Mouse (Mus musculus): ENCODE measurements around the gene Kif5c. TPM values are rescaled to one million over a fixed set of nuclear protein-coding genes. Genes with fewer than 3 reads are reported as not detected.

Gene Kif5c
- polyA plus RNA-seq, 1 experiment from 2014 or later, result 1.1 TPM

- H3K4me3 ChIP-seq (ENCODE audit: control insufficient read depth in 1 of 2, insufficient read depth in 1 of 2, low read depth in 1 of 2, low read length in 2 of 2), result no peak overlapping the region
- no peak overlapping the region for H3K9ac ChIP-seq (ENCODE audit: low read length)
- no peak overlapping the region for H3K27ac ChIP-seq (replicated peaks in 1 of 2; ENCODE audit: control insufficient read depth in 1 of 2, insufficient read depth in 1 of 2, low read depth in 2 of 2, low read length in 2 of 2)
- H3K9me3 ChIP-seq (ENCODE audit: control insufficient read depth, low read length), result no peaks in the 10 kb centered on the region
- ATAC-seq (ENCODE audit: insufficient number of reproducible peaks, insufficient read depth, low FRiP score, low read depth), result no peak
- WGBS, result 80% methylated on average over 4 of the region's 4 CpGs
- H3K36me3 ChIP-seq (ENCODE audit: control insufficient read depth, insufficient read depth, low read length), result no peaks in the 10 kb centered on the region
- no peaks in the 10 kb centered on the region for H3K27me3 ChIP-seq (ENCODE audit: control insufficient read depth, insufficient read depth, low read length)
- H3K4me1 ChIP-seq (ENCODE audit: control insufficient read depth in 2 of 2, insufficient read depth in 2 of 2, low read length in 2 of 2), result no peaks in the 10 kb centered on the region
- H3K4me2 ChIP-seq (ENCODE audit: low read length), result no peak overlapping the region
Measured at GRCm38 (mm10) chr2:49602791-49603349, 16.2 kb upstream of the Kif5c start.

- WGBS, result 79% methylated on average over 5 of the region's 5 CpGs
- Histone ChIP-seq H3K36me3 (ENCODE audit: control insufficient read depth, insufficient read depth, low read length) (no peaks in the 10 kb centered on the region), H3K9me3 (ENCODE audit: control insufficient read depth, low read length) (no peaks in the 10 kb centered on the region), H3K4me3 (ENCODE audit: control insufficient read depth in 1 of 2, insufficient read depth in 1 of 2, low read depth in 1 of 2, low read length in 2 of 2) (no peak overlapping the region), H3K4me2 (ENCODE audit: low read length) (no peak overlapping the region), H3K9ac (ENCODE audit: low read length) (no peak overlapping the region), H3K27me3 (ENCODE audit: control insufficient read depth, insufficient read depth, low read length) (no peaks in the 10 kb centered on the region), H3K4me1 (ENCODE audit: control insufficient read depth in 2 of 2, insufficient read depth in 2 of 2, low read length in 2 of 2) (no peaks in the 10 kb centered on the region), H3K27ac (replicated peaks in 1 of 2; ENCODE audit: control insufficient read depth in 1 of 2, insufficient read depth in 1 of 2, low read depth in 2 of 2, low read length in 2 of 2) (no peak overlapping the region)
- no peak for ATAC-seq (ENCODE audit: insufficient number of reproducible peaks, insufficient read depth, low FRiP score, low read depth)
Measured at GRCm38 (mm10) chr2:49609611-49610010, 9.5 kb upstream of the Kif5c start.

GRCm38 (mm10) chr2:49616765-49617164 is 2.3 kb upstream of the Kif5c start:
- Histone ChIP-seq H3K27ac (replicated peaks in 1 of 2; ENCODE audit: control insufficient read depth in 1 of 2, insufficient read depth in 1 of 2, low read depth in 2 of 2, low read length in 2 of 2) (no peak overlapping the region), H3K4me1 (ENCODE audit: control insufficient read depth in 2 of 2, insufficient read depth in 2 of 2, low read length in 2 of 2) (peaks cover 0 to 8% of the 10 kb centered on the region in 2 experiments; a peak in 2 of 4 replicates), H3K27me3 (ENCODE audit: control insufficient read depth, insufficient read depth, low read length) (peaks cover 25% of the 10 kb centered on the region), H3K4me2 (ENCODE audit: low read length) (no peak overlapping the region), H3K9ac (ENCODE audit: low read length) (no peak overlapping the region), H3K36me3 (ENCODE audit: control insufficient read depth, insufficient read depth, low read length) (no peaks in the 10 kb centered on the region), H3K4me3 (ENCODE audit: control insufficient read depth in 1 of 2, insufficient read depth in 1 of 2, low read depth in 1 of 2, low read length in 2 of 2) (no peak overlapping the region), H3K9me3 (ENCODE audit: control insufficient read depth, low read length) (no peaks in the 10 kb centered on the region)
- WGBS, result 76% methylated on average over 3 of the region's 3 CpGs
- ATAC-seq (ENCODE audit: insufficient number of reproducible peaks, insufficient read depth, low FRiP score, low read depth), result no peak

GRCm38 (mm10) chr2:49619719-49620522 is 823 bp downstream of the Kif5c start:
- WGBS, result 2% methylated on average over 33 of the region's 33 CpGs
- Histone ChIP-seq H3K4me1 (ENCODE audit: control insufficient read depth in 2 of 2, insufficient read depth in 2 of 2, low read length in 2 of 2) (peaks cover 0 to 8% of the 10 kb centered on the region in 2 experiments; a peak in 2 of 4 replicates), H3K4me3 (ENCODE audit: control insufficient read depth in 1 of 2, insufficient read depth in 1 of 2, low read depth in 1 of 2, low read length in 2 of 2) (peak overlapping the region; percentile 62 to 65), H3K27ac (replicated peaks in 1 of 2; ENCODE audit: control insufficient read depth in 1 of 2, insufficient read depth in 1 of 2, low read depth in 2 of 2, low read length in 2 of 2) (no peak overlapping the region), H3K4me2 (ENCODE audit: low read length) (peak overlapping the region; percentile 98), H3K27me3 (ENCODE audit: control insufficient read depth, insufficient read depth, low read length) (peaks cover 30% of the 10 kb centered on the region), H3K9me3 (ENCODE audit: control insufficient read depth, low read length) (no peaks in the 10 kb centered on the region), H3K9ac (ENCODE audit: low read length) (peak overlapping the region; percentile 47; the same call in 1 of the 2 replicates), H3K36me3 (ENCODE audit: control insufficient read depth, insufficient read depth, low read length) (no peaks in the 10 kb centered on the region)
- ATAC-seq (ENCODE audit: insufficient number of reproducible peaks, insufficient read depth, low FRiP score, low read depth), result 0 out of 2 replicates have a peak, but pooled peaks have one; percentile 23

GRCm38 (mm10) chr2:49620626-49621117 is 1.6 kb downstream of the Kif5c start:
- peaks cover 30% of the 10 kb centered on the region for H3K27me3 ChIP-seq (ENCODE audit: control insufficient read depth, insufficient read depth, low read length)
- peak overlapping the region; percentile 98 for H3K4me2 ChIP-seq (ENCODE audit: low read length)
- H3K9ac ChIP-seq (ENCODE audit: low read length), result no peak overlapping the region
- no peaks in the 10 kb centered on the region for H3K9me3 ChIP-seq (ENCODE audit: control insufficient read depth, low read length)
- no peaks in the 10 kb centered on the region for H3K36me3 ChIP-seq (ENCODE audit: control insufficient read depth, insufficient read depth, low read length)
- no peak overlapping the region for H3K27ac ChIP-seq (replicated peaks in 1 of 2; ENCODE audit: control insufficient read depth in 1 of 2, insufficient read depth in 1 of 2, low read depth in 2 of 2, low read length in 2 of 2)
- no peak for ATAC-seq (ENCODE audit: insufficient number of reproducible peaks, insufficient read depth, low FRiP score, low read depth)
- H3K4me3 ChIP-seq (ENCODE audit: control insufficient read depth in 1 of 2, insufficient read depth in 1 of 2, low read depth in 1 of 2, low read length in 2 of 2), result peak overlapping the region in 1 of 2 experiments; percentile 62; a peak in 1 of 4 replicates
- 17% methylated on average over 14 of the region's 14 CpGs for WGBS
- peaks cover 0 to 8% of the 10 kb centered on the region in 2 experiments; a peak in 2 of 4 replicates for H3K4me1 ChIP-seq (ENCODE audit: control insufficient read depth in 2 of 2, insufficient read depth in 2 of 2, low read length in 2 of 2)

GRCm38 (mm10) chr2:49621234-49621633 is 2.1 kb downstream of the Kif5c start:
- no peak for ATAC-seq (ENCODE audit: insufficient number of reproducible peaks, insufficient read depth, low FRiP score, low read depth)

GRCm38 (mm10) chr2:49625581-49625980 is 6.5 kb downstream of the Kif5c start:
- Histone ChIP-seq H3K4me2 (ENCODE audit: low read length) (no peak overlapping the region), H3K27me3 (ENCODE audit: control insufficient read depth, insufficient read depth, low read length) (peaks cover 11% of the 10 kb centered on the region), H3K36me3 (ENCODE audit: control insufficient read depth, insufficient read depth, low read length) (no peaks in the 10 kb centered on the region), H3K4me3 (ENCODE audit: control insufficient read depth in 1 of 2, insufficient read depth in 1 of 2, low read depth in 1 of 2, low read length in 2 of 2) (no peak overlapping the region), H3K27ac (replicated peaks in 1 of 2; ENCODE audit: control insufficient read depth in 1 of 2, insufficient read depth in 1 of 2, low read depth in 2 of 2, low read length in 2 of 2) (no peak overlapping the region), H3K4me1 (ENCODE audit: control insufficient read depth in 2 of 2, insufficient read depth in 2 of 2, low read length in 2 of 2) (no peaks in the 10 kb centered on the region), H3K9me3 (ENCODE audit: control insufficient read depth, low read length) (no peaks in the 10 kb centered on the region), H3K9ac (ENCODE audit: low read length) (no peak overlapping the region)
- ATAC-seq (ENCODE audit: insufficient number of reproducible peaks, insufficient read depth, low FRiP score, low read depth), result no peak
- 83% methylated on average over 1 of the region's 1 CpGs for WGBS

More at GRCm38 (mm10) chr2:49621234-49621633, 2.1 kb downstream of the Kif5c start:
- Histone ChIP-seq H3K4me1 (ENCODE audit: control insufficient read depth in 2 of 2, insufficient read depth in 2 of 2, low read length in 2 of 2) (peaks cover 0 to 8% of the 10 kb centered on the region in 2 experiments; a peak in 2 of 4 replicates), H3K4me3 (ENCODE audit: control insufficient read depth in 1 of 2, insufficient read depth in 1 of 2, low read depth in 1 of 2, low read length in 2 of 2) (no peak overlapping the region), H3K9me3 (ENCODE audit: control insufficient read depth, low read length) (no peaks in the 10 kb centered on the region), H3K9ac (ENCODE audit: low read length) (no peak overlapping the region), H3K36me3 (ENCODE audit: control insufficient read depth, insufficient read depth, low read length) (no peaks in the 10 kb centered on the region), H3K27ac (replicated peaks in 1 of 2; ENCODE audit: control insufficient read depth in 1 of 2, insufficient read depth in 1 of 2, low read depth in 2 of 2, low read length in 2 of 2) (no peak overlapping the region), H3K27me3 (ENCODE audit: control insufficient read depth, insufficient read depth, low read length) (peaks cover 30% of the 10 kb centered on the region), H3K4me2 (ENCODE audit: low read length) (no peak overlapping the region)
- 58% methylated on average over 1 of the region's 1 CpGs for WGBS

Measured in heart, embryonic 14.5 days (tissue).